Mouse (Mus musculus) midbrain, embryonic 15.5 days (tissue): Measurements from ENCODE around the gene 3110018I06Rik. TPM values are rescaled to one million over a fixed set of nuclear protein-coding genes. Genes with fewer than 3 reads are reported as not detected.

Source experiments
- ATAC-seq: fragments of 200-750 bp; cut with Nextera tagmentation; replicated peaks from 2 replicates; pipeline ENCODE4 v1.8.0; 2017; ENCODE audit warnings: moderate TSS enrichment
- H3K27ac ChIP-seq: fragments of 300-500 bp; sonication (generic); 2 replicates; pipeline ENCODE4 v1.5.1; 2015; ENCODE audit warnings: mild to moderate bottlenecking, inconsistent platforms
- H3K27me3 ChIP-seq: fragments of 300-500 bp; sonication (generic); replicated peaks from 2 replicates; pipeline ENCODE4 v1.6.1; 2015; ENCODE audit warnings: inconsistent platforms
- H3K36me3 ChIP-seq: fragments of 300-500 bp; sonication (generic); replicated peaks from 2 replicates; pipeline ENCODE4 v1.6.1; 2015; ENCODE audit warnings: inconsistent platforms
- H3K4me1 ChIP-seq: fragments of 300-500 bp; sonication (generic); 2 replicates; pipeline ENCODE4 v1.6.1; 2015; ENCODE audit warnings: inconsistent platforms
- H3K4me2 ChIP-seq: fragments of 300-500 bp; sonication (generic); 2 replicates; pipeline ENCODE4 v1.6.1; 2015; ENCODE audit warnings: inconsistent platforms, mild to moderate bottlenecking, moderate library complexity
- H3K4me3 ChIP-seq: fragments of 300-500 bp; sonication (generic); 2 replicates; pipeline ENCODE4 v1.5.1; 2015; ENCODE audit warnings: mild to moderate bottlenecking, inconsistent platforms
- H3K9ac ChIP-seq: fragments of 300-500 bp; sonication (generic); 2 replicates; pipeline ENCODE4 v1.6.1; 2015; ENCODE audit warnings: mild to moderate bottlenecking, inconsistent platforms
- H3K9me3 ChIP-seq: fragments of 300-500 bp; sonication (generic); 2 replicates; pipeline ENCODE4 v1.6.1; 2016; ENCODE audit warnings: inconsistent platforms
- WGBS: fragments of 180-500 bp; shearing (Covaris S2); methylation state at CpG from one replicate; pipeline ENCODE4 v1.1.7; 2015; ENCODE audit warnings: mixed read lengths; 5-methylcytosine and 5-hydroxymethylcytosine counted together
- polyA plus RNA-seq: library from polyadenylated mRNA; unstranded; fragments of >200 nt; fragmentation: Nextera tagmentation; extraction: Ambion mirVana; gene quantifications from 2 replicates; pipeline ENCODE4 v1.2.1, GENCODE M21; 2015

3110018I06Rik gene
- polyA plus RNA-seq, 1 experiment from 2014 or later = not detected

DNA sequence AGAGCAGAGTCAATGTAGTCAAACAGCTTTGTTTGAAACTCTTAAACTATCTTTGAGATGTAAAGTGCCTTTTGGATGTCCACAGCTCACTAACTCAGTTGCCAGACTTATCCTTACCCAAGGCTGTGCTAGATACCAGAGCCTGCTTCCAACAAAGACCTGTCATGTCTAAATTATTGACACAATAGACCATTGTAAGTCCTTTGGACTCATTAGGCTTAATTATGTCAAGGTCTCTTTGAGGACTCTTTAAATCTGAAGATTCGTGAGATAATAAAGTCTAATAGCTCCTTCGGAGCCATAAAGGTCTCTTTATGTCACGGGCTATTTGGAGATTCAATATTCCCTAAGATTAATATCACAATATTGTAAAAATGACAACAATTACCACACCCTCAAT, 32.5 kb downstream of the 3110018I06Rik start:
- Histone ChIP-seq H3K9me3 (no peaks in the 10 kb centered on the region), H3K36me3 (no peaks in the 10 kb centered on the region), H3K4me3 (no peak overlapping the region), H3K27me3 (no peaks in the 10 kb centered on the region), H3K4me2 (no peak overlapping the region), H3K9ac (no peak overlapping the region), H3K4me1 (peaks cover 7% of the 10 kb centered on the region; the same call in 1 of the 2 replicates), H3K27ac (no peak overlapping the region)
- ATAC-seq = no peak
- WGBS = 84% methylated on average over 3 of the region's 3 CpGs

DNA sequence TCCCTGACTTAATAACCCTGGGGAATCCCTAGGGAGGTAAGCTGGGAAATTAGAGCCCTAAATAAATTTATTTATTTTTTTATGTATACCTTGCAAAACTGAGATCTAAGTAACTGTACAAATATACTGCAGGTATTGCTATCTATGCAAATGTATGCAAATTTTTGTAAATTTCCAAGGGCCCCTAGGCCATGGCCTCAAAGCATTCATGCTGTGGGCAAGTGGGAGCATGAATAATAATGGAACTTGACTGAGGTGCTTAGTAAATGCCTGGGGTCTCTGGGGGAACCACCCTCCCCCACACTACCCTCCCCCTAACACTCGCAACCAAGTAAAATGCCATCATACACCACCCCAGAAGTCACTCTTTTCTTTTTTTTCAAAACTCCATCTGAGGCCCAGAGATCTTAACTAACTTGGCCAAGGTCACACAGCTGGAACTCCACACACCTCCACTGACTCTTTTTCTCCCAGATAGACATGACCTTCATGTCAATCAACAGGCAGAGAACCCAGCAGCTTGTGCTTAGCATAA, 40.0 kb downstream of the 3110018I06Rik start:
- no peak for ATAC-seq
- no peak overlapping the region for H3K4me3 ChIP-seq
- 30% methylated on average over 1 of the region's 1 CpGs for WGBS

DNA sequence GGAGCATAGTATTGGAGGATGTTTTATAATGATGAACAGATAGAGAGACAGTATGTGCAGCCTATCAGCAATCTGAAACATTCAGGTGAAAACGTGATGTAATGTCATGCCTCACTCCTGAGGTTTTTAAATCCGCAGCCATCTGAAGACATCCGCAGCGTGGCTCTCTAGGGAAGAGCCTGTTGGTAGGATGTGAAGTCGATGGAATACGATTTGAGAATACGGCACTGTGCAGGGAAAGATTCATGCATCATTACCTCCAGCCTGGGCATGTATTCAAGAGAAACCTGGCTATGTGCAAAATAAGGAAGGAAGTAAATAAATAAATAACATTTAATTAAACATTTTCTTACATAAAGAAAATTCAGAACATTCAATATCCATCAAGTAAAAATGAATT, 44.4 kb downstream of the 3110018I06Rik start:
- H3K4me2 ChIP-seq = no peak overlapping the region
- H3K4me1 ChIP-seq = no peaks in the 10 kb centered on the region
- H3K27me3 ChIP-seq = no peaks in the 10 kb centered on the region
- H3K4me3 ChIP-seq = no peak overlapping the region
- H3K36me3 ChIP-seq = no peaks in the 10 kb centered on the region
- WGBS = 51% methylated on average over 7 of the region's 7 CpGs
- no peak overlapping the region for H3K9ac ChIP-seq
- no peaks in the 10 kb centered on the region for H3K9me3 ChIP-seq
- no peak overlapping the region for H3K27ac ChIP-seq
- ATAC-seq = no peak

More for the DNA sequence above, 40.0 kb downstream of the 3110018I06Rik start:
- H3K36me3 ChIP-seq = no peaks in the 10 kb centered on the region
- no peak overlapping the region for H3K4me2 ChIP-seq
- H3K9me3 ChIP-seq = no peaks in the 10 kb centered on the region
- H3K4me1 ChIP-seq = no peaks in the 10 kb centered on the region
- no peak overlapping the region for H3K9ac ChIP-seq
- H3K27me3 ChIP-seq = no peaks in the 10 kb centered on the region
- no peak overlapping the region for H3K27ac ChIP-seq
